Mouse (Mus musculus): ENCODE data around the gene Ykt6.

Ykt6 gene

DNA sequence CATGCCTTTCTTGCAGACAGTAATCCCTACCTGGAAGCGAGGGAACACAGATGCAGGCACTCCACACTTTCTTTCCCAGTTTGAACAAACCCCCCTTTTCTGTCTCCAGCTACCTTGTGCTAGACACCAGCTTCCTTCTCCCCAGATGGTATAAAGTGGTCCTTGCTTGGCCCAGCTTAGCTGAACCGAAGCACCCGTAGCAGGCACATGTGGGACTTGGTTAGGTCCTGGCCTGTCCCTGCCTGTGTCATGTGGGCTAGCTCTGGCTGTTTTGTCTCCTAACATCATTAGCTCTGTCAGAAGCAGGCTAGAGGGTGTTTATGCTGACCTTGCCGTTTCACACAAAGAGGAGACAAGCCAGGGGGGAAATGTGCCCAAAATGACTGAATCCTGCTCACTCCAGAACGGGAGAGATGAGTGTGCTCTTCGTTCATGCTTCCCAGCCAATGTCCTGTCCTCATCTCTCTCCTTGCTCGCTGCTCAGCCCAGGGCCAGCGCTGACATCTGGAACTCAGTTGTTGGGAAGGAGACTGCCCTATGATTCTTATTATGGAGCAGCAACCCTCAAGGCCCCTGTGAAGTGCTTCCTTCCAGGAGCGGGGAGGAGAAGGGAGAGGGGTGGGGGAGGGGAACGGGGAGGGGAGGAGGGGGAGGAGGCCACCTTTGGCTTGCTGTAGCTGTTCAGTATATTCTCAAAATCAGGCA lies 6.8 kb upstream of the Ykt6 start:
- DNase-seq (ENCODE audit: extremely low read depth, insufficient read length, low spot score), result no peak

DNA sequence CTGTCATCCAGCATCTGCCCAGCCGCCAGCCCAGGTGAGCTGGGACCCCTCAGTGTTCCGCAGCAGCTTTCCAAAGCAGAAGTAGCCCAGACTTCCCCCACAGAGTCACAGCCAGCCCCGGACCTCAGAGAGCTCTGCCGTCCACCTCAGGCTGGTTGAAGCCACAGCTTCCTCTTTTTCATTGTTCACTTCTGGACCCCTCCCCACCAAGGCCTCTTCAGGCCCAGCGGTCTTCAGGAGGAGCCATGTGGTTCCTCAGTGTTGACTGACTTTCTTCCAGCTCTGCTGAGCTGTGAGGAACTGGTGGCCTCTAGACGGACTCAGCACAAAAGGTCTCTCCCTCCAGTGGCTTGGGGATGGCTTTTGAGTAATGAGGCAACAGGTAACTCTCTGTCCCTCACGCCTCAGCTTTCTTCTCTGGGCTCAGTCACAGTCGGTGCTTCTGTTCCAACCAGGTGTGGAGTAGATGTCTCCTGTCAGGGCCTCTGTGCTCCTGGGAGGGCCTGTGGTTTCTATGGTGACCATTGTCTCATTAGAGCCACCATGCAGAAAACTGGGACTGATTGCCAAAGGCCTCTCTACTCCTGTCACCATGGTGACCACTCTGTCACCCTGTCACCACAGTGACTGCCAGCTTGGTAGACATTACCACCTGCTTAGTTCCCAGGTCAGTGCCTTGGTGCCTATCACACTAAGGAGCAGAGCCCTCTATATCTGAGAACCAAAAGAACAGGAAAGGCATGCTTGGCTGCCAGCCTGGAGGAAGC lies 5.7 kb upstream of the Ykt6 start, which contains the start of gene Gck:
Gck (minus strand) TSS at position 496 of the 767 bp plus-strand sequence.
- no peak for DNase-seq (ENCODE audit: extremely low read depth, insufficient read length, low spot score)

GRCm38 (mm10) chr11:5952501-5952900 lies 3.0 kb upstream of the Ykt6 start:
- DNase-seq (ENCODE audit: extremely low read depth, insufficient read length, low spot score), result no peak

DNA sequence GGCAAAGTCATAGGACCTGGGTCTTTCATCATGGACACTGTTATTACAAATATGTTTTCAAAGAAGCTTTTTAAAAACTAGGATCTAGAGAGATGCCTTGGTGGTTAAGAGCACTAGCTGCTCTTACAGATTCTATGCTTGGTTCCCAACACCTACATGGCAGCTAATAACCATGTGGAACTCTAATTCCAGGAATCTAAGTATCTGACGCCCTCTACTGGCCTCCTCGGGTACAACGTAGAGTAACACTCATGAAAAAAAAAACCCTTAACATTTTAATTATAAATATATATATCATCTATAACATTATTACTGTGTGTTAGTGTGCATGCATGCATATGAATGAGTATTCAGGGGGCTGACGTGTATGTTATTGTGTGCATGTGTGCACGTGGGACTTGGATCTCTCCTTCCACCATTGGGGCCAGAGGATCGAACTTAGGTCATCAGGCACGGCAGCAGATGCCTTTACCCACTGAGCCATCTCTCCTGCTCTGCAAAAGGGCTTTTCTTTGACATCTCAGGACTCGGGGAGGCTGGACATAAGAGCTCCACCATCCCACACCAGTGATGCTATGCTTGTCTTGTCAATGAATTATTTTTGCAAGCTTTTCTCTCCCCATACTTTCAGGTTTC lies 2.2 kb upstream of the Ykt6 start:
- no peak for DNase-seq (ENCODE audit: extremely low read depth, insufficient read length, low spot score)

- DNase-seq (ENCODE audit: extremely low read depth, insufficient read length, low spot score), result no peak
Observed at GRCm38 (mm10) chr11:5954435-5954834, 1.1 kb upstream of the Ykt6 start.

DNA sequence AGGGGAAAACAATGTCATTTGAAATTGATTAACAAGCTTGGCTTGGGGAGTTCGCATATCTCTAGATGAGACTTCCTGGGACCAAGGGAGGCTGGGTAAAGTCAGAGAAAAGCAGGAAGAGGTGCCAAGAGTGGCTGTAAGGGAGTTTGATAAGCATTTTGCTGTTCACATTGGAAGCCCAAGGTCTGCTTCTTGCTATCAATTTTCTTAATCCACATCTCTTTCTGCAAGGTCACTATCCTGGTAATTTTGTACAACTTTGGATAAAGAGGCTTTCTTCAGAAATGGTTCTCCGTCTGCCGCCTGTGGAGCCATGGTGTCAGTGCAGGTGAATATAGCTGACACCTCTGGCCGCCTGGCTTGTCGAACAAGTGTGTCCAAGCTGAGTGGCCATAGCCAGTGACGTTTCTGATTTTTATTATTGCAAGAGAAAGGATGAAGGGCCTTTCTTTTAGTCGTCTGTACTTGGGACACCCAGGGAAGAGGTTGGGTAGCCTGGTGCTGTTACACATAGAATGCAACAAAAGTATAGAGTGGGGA lies 458 bp upstream of the Ykt6 start:
- DNase-seq (ENCODE audit: extremely low read depth, insufficient read length, low spot score), result no peak

DNA sequence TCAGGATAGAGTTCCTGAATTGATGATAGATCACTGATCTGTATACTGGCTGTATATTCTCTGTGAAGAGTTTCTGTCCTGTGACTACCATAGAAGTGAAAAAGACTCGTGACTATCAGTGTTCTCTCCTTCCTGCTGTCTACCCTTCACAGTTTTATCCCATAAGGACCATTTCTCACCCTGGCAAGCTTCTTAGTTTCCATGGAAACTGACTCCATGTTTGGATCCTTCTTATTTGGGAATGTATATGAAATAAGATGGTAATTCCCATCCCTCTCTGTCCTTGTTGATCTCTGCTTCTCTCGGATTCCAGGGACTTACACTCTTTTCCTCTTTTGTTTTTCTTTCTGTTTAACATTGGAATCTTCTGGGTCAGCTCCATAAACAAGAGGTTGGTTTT lies 4.6 kb downstream of the Ykt6 start:
- no peak for DNase-seq (ENCODE audit: extremely low read depth, insufficient read length, low spot score)

DNA sequence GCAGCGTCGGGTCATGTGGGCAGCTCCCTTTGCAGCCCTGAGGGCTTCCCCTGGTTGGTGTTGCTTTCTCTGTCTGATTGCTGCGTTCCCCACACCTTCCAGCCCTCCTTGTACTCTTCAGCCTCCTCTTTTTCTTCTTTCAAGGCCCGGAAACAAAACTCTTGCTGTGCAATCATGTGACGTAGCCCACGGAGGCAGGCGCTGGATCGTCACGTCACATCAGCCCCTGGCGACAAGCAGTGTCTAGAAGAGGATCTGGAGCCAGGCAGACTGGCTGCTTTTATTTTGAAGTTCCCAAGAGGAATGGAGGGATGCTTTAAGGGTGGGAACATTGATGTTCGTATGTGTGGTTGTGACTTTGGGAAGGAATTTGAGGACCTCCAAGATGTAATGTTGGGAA lies 10.4 kb downstream of the Ykt6 start:
- DNase-seq (ENCODE audit: extremely low read depth, insufficient read length, low spot score), result no peak

- DNase-seq (ENCODE audit: extremely low read depth, insufficient read length, low spot score), result no peak
Observed at GRCm38 (mm10) chr11:5966751-5967150, 11.3 kb downstream of the Ykt6 start.

DNA sequence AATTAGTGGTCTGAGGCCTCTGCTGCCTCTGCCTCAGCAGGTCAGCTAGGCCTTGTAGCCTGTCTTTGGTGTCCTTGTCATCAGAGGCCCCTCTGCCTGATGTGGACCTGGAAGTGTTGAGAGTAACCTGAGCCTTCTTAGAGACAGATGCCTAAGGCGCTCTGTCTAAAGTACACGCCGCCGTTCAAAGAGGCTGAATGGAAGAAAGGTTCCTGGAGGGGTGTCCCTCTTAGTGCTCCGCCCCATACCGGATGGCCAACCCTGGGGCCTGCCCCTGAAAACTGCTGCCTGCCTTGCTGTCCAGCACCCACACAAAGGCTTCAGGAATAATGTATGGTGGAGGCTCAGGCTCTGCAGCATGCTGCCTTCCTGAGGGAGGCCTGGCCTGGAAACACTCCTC lies 12.7 kb downstream of the Ykt6 start:
- DNase-seq (ENCODE audit: extremely low read depth, insufficient read length, low spot score), result no peak

DNA sequence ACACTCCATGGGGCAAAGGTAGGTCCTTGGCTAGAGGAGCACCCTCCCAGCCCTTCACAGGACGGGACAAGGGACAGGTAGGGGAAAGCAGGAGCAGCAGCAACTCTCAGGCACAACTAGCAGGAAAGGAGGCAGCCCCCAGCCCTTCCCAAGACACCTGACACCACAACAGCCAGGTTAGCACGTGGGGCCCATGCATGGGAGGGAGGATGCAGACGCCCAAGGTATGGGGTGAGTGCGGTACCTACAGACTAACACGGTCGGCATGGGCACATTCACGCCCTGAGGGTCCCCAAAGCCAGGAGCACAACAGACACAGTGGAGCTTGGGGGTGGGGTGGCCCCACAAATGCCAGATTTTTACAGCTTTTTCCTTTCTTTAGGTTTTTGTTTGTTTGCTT lies 15.7 kb downstream of the Ykt6 start:
- no peak for DNase-seq (ENCODE audit: extremely low read depth, insufficient read length, low spot score)

DNA sequence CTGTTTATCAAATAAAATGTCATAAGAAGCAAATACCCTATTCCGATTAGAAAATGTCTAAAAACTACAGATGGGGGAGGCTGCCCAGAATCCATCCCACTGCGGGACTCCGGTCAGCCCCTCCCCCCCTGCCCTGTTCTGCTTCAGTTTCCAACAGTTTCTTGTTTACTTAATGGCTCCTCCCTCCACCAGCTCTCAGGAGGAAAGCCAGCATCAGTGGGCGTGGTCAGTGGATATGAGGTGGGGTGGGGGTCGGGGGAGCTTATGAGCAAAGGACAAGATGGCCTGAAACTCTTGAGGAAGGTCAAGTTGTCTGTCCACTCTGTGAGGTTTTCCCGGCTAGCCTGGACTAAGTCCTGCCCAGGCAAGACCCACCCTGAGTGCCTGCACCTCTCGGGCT lies 17.7 kb downstream of the Ykt6 start:
- no peak for DNase-seq (ENCODE audit: extremely low read depth, insufficient read length, low spot score)

DNA sequence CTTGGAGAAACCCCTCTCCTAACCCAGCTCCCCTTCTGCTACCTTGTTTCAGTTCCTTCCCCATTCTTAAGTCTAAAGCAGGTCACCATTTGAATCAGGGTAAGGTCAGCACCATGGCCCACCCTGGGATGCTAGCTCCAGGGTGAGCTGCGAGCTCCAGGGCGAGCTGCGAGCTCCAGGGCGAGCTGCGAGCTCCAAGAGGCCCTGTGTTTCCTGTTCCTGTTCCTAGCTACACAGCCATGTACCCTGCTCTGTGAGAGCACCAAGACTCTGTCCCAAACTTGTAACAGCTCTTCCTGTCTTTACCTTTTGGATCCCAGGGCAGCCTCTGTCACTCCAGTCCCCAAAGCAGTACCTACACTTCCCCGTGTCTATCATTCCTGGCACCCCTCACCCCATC lies 18.6 kb downstream of the Ykt6 start:
- DNase-seq (ENCODE audit: extremely low read depth, insufficient read length, low spot score), result no peak

GRCm38 (mm10) chr11:5975068-5975467 lies 19.6 kb downstream of the Ykt6 start:
- DNase-seq (ENCODE audit: extremely low read depth, insufficient read length, low spot score), result no peak

GRCm38 (mm10) chr11:5976106-5976505 lies 20.6 kb downstream of the Ykt6 start:
- no peak for DNase-seq (ENCODE audit: extremely low read depth, insufficient read length, low spot score)

- DNase-seq (ENCODE audit: extremely low read depth, insufficient read length, low spot score), result no peak
Observed at GRCm38 (mm10) chr11:5979088-5979487, 23.6 kb downstream of the Ykt6 start.

GRCm38 (mm10) chr11:5980108-5980507 lies 24.6 kb downstream of the Ykt6 start:
- DNase-seq (ENCODE audit: extremely low read depth, insufficient read length, low spot score), result no peak

- DNase-seq (ENCODE audit: extremely low read depth, insufficient read length, low spot score), result no peak
Observed at GRCm38 (mm10) chr11:5980561-5980960, 25.1 kb downstream of the Ykt6 start.

DNA sequence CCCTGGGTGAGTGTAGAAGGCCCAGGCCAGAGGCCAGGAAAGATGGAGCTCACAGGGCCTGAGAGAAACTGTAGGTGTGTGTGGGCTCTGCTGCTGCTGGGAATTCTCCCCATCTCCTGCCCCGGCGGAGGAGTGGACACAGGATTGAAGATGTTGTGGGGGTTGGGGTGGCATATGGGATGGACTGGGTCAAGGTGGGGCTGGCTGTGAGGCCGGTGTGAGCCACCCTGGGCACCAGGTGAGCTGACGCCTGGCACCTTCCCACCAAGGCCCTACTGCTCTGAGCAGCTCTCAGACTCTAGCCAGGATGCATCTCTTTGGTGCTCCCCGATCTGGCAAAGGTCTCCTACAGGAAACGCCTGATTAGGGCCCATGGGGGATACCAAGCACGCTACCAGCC lies 25.8 kb downstream of the Ykt6 start:
- no peak for DNase-seq (ENCODE audit: extremely low read depth, insufficient read length, low spot score)

GRCm38 (mm10) chr11:5983629-5984028 lies 28.1 kb downstream of the Ykt6 start:
- DNase-seq (ENCODE audit: extremely low read depth, insufficient read length, low spot score), result no peak

- DNase-seq (ENCODE audit: extremely low read depth, insufficient read length, low spot score), result no peak
Observed at GRCm38 (mm10) chr11:5988126-5988525, 32.6 kb downstream of the Ykt6 start.
